Mouse (Mus musculus): ENCODE data around the gene Acadl.

The Acadl gene
- long read RNA-seq, experiment 1, transcript Acadl-201 (11 exons, 1,916 nt) = major isoform, 55 of 70 reads
- long read RNA-seq, experiment 1, partial matches to known transcripts = 10 of 70 reads
- long read RNA-seq, experiment 1, other reads (novel, unspliced or antisense) = 5 of 70 reads
- long read RNA-seq, experiment 2, transcript Acadl-201 (11 exons, 1,916 nt) = major isoform, 94 of 121 reads
- long read RNA-seq, experiment 2, partial matches to known transcripts = 15 of 121 reads
- long read RNA-seq, experiment 2, other reads (novel, unspliced or antisense) = 12 of 121 reads

- intact Hi-C loops (cut with DNase I) = loop anchor here (5.0 kb wide), 1 partner anchor 46 kb away; the partner anchor contains the start of gene Kansl1l
Observed at GRCm38 (mm10) chr1:66862712-66863511, at the start of gene Acadl. Gene Acadl (minus strand): TSS chr1:66863277.

GRCm38 (mm10) chr1:66912305-66912704, 49.2 kb upstream of the Acadl start:
- intact Hi-C loops (cut with DNase I) = no loop called here

- intact Hi-C loops (cut with DNase I) = loop anchor here (5.0 kb wide), 1 partner anchor 35 kb away; no protein-coding TSS in a partner anchor
Observed at GRCm38 (mm10) chr1:66902566-66902965, 39.5 kb upstream of the Acadl start.

GRCm38 (mm10) chr1:66900946-66901345, 37.9 kb upstream of the Acadl start:
- intact Hi-C loops (cut with DNase I) = loop anchor here (5.0 kb wide), 1 partner anchor 36 kb away; no protein-coding TSS in a partner anchor

- intact Hi-C loops (cut with DNase I) = loop anchor here (5.0 kb wide), 1 partner anchor 51 kb away; no protein-coding TSS in a partner anchor
Observed at GRCm38 (mm10) chr1:66898261-66898660, 35.2 kb upstream of the Acadl start.

- intact Hi-C loops (cut with DNase I) = loop anchor here (2.0 to 5.0 kb wide), 2 partner anchors 49 to 96 kb away; no protein-coding TSS in a partner anchor
Observed at GRCm38 (mm10) chr1:66896556-66896955, 33.5 kb upstream of the Acadl start.

GRCm38 (mm10) chr1:66896125-66896524, 33.0 kb upstream of the Acadl start:
- intact Hi-C loops (cut with DNase I) = loop anchor here (2.0 to 5.0 kb wide), 2 partner anchors 49 to 97 kb away; no protein-coding TSS in a partner anchor

- intact Hi-C loops (cut with DNase I) = loop anchor here (2.0 to 5.0 kb wide), 2 partner anchors 48 to 97 kb away; no protein-coding TSS in a partner anchor
Observed at GRCm38 (mm10) chr1:66895837-66896118, 32.7 kb upstream of the Acadl start.

- intact Hi-C loops (cut with DNase I) = loop anchor here (5.0 kb wide), 1 partner anchor 48 kb away; no protein-coding TSS in a partner anchor
Observed at GRCm38 (mm10) chr1:66895093-66895836, 32.2 kb upstream of the Acadl start.

GRCm38 (mm10) chr1:66887175-66887574, 24.1 kb upstream of the Acadl start:
- intact Hi-C loops (cut with DNase I) = no loop called here

GRCm38 (mm10) chr1:66880217-66880616, 17.1 kb upstream of the Acadl start:
- intact Hi-C loops (cut with DNase I) = no loop called here

- intact Hi-C loops (cut with DNase I) = no loop called here
Observed at GRCm38 (mm10) chr1:66874740-66875139, 11.7 kb upstream of the Acadl start.

- intact Hi-C loops (cut with DNase I) = no loop called here
Observed at GRCm38 (mm10) chr1:66871591-66871990, 8.5 kb upstream of the Acadl start.

- intact Hi-C loops (cut with DNase I) = no loop called here
Observed at GRCm38 (mm10) chr1:66865633-66866032, 2.6 kb upstream of the Acadl start.

GRCm38 (mm10) chr1:66863741-66864495, 841 bp upstream of the Acadl start:
- intact Hi-C loops (cut with DNase I) = loop anchor here (5.0 kb wide), 1 partner anchor 47 kb away; the partner anchor contains the start of gene Kansl1l

- intact Hi-C loops (cut with DNase I) = loop anchor here (5.0 kb wide), 1 partner anchor 45 kb away; the partner anchor contains the start of gene Kansl1l
Observed at GRCm38 (mm10) chr1:66861764-66862672, 1.1 kb downstream of the Acadl start.

- intact Hi-C loops (cut with DNase I) = loop anchor here (5.0 kb wide), 1 partner anchor 50 kb away; no protein-coding TSS in a partner anchor
Observed at GRCm38 (mm10) chr1:66847506-66847905, 15.6 kb downstream of the Acadl start.

- intact Hi-C loops (cut with DNase I) = loop anchor here (5.0 kb wide), 1 partner anchor 51 kb away; no protein-coding TSS in a partner anchor
Observed at GRCm38 (mm10) chr1:66845690-66846318, 17.3 kb downstream of the Acadl start.

GRCm38 (mm10) chr1:66841938-66842337, 21.1 kb downstream of the Acadl start:
- intact Hi-C loops (cut with DNase I) = no loop called here
